Mouse (Mus musculus): ENCODE measurements at regions not wholly inside any gene's neighbourhood (a gene's known extent, or its start where the extent isn't known, plus 50 kb on each side); places are given as distances from the start of the nearest gene placed in this dataset.

GRCm38 (mm10) chr1:69202745-69203144 is 94.9 kb upstream of the Erbb4 start:
- TF ChIP-seq CTCF (IDR thresholded peaks at IDR 0.05; ENCODE audit: low read depth) (no peak), EP300 (IDR thresholded peaks at IDR 0.05; ENCODE audit: low read depth) (no peak)
